Mouse (Mus musculus) heart, adult 2 months (tissue): Measurements from ENCODE around the gene Rbms1.

ENCODE experiments used
- CTCF ChIP-seq: fragments of 200-600 bp; IDR thresholded peaks from 2 replicates; pipeline ENCODE4 v1.8.1; 2022; ENCODE audit warnings: antibody characterized with exemption, mild to moderate bottlenecking, moderate library complexity
- EP300 ChIP-seq: fragments of 200-500 bp; IDR thresholded peaks from 2 replicates; pipeline ENCODE4 v1.6.1; 2011; ENCODE audit warnings: low read depth, low read length, control low read depth; ENCODE audit not compliant: insufficient read depth
- POLR2A ChIP-seq: fragments of 200-500 bp; IDR thresholded peaks from 2 replicates; pipeline ENCODE4 v1.6.1; 2011; ENCODE audit warnings: mild to moderate bottlenecking, low read depth, low read length, control low read depth; ENCODE audit not compliant: insufficient read depth

- TF ChIP-seq CTCF, result no peak
- no peak for TF ChIP-seq EP300
- TF ChIP-seq POLR2A, result no peak
Observed at GRCm38 (mm10) chr2:60877543-60878386, 85.2 kb downstream of the Rbms1 start.
